Mouse (Mus musculus) neural tube, embryonic 11.5 days (tissue): Measurements from ENCODE around the gene Btrc. TPM values are rescaled to one million over a fixed set of nuclear protein-coding genes. Genes with fewer than 3 reads are reported as not detected.

Experiments
- ATAC-seq: fragments of 200-750 bp; cut with Nextera tagmentation; 2 replicates; pipeline ENCODE4 v1.8.0; 2017; ENCODE audit warnings: moderate number of reproducible peaks, mild to moderate bottlenecking, moderate TSS enrichment, moderate library complexity; ENCODE audit not compliant: insufficient read depth, low FRiP score, low TSS enrichment
- DNase-seq: peaks from one replicate; pipeline ENCODE4 v3.0.0-alpha.2; 2015; ENCODE audit warnings: low spot score
- H3K27ac ChIP-seq: fragments of 300-500 bp; sonication (generic); 2 replicates; pipeline ENCODE4 v1.5.1; 2014; ENCODE audit warnings: low read depth, mild to moderate bottlenecking, low read length
- H3K27me3 ChIP-seq: fragments of 300-500 bp; sonication (generic); 2 replicates; pipeline ENCODE4 v1.6.1; 2014; ENCODE audit warnings: mild to moderate bottlenecking, low read length, mixed read lengths; ENCODE audit not compliant: control insufficient read depth, insufficient read depth
- H3K36me3 ChIP-seq: fragments of 300-500 bp; sonication (generic); 2 replicates; pipeline ENCODE4 v1.6.1; 2014; ENCODE audit warnings: mild to moderate bottlenecking, low read length, moderate library complexity, mixed read lengths; ENCODE audit not compliant: control insufficient read depth, insufficient read depth
- H3K4me1 ChIP-seq: fragments of 300-500 bp; sonication (generic); 2 replicates; pipeline ENCODE4 v1.6.1; 2014; ENCODE audit warnings: low read length, mixed read lengths; ENCODE audit not compliant: control insufficient read depth, insufficient read depth
- H3K4me2 ChIP-seq: fragments of 300-500 bp; sonication (generic); 2 replicates; pipeline ENCODE4 v1.6.1; 2014; ENCODE audit warnings: low read depth, mild to moderate bottlenecking, moderate library complexity
- H3K4me3 ChIP-seq: fragments of 300-500 bp; sonication (generic); 2 replicates; pipeline ENCODE4 v1.5.1; 2014; ENCODE audit warnings: low read depth, low read length
- H3K9ac ChIP-seq: fragments of 300-500 bp; sonication (generic); 2 replicates; pipeline ENCODE4 v1.6.1; 2014; ENCODE audit warnings: mild to moderate bottlenecking, low read length
- H3K9me3 ChIP-seq: fragments of 300-500 bp; sonication (generic); 2 replicates; pipeline ENCODE4 v1.6.1; 2016; ENCODE audit warnings: low read length; ENCODE audit not compliant: control insufficient read depth
- WGBS: fragments of 180-500 bp; shearing (Covaris S2); extraction: QIAGEN DNeasy Blood & Tissue Kit; methylation state at CpG from one replicate; pipeline ENCODE4 v1.1.7; 2014; 5-methylcytosine and 5-hydroxymethylcytosine counted together
- polyA plus RNA-seq: library from polyadenylated mRNA; unstranded; fragments of >200 nt; fragmentation: Nextera tagmentation; extraction: Ambion mirVana; gene quantifications from 2 replicates; pipeline ENCODE4 v1.2.1, GENCODE M21; 2014

Gene Btrc
- polyA plus RNA-seq, 1 experiment from 2014 or later, result 68.4 TPM

DNA sequence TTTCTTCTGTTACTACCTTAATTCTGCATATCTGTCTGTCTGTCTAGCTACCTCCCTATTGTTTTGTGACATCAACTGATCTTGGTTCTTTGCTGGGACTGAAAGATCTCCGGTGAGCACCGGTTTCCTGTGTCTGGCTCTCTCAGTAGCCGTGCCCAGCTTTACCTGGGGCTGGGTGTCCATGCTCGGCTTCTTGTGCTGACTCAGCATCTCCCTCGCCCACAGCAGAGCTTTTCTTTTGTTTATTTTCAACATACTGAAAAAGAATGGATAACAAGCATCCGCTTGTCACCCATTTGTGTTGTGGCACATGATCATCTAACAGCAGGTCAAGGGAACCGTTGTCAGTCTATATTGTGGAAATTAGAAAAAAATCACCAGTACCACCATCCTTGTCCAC is 30.5 kb downstream of the Btrc start:
- Histone ChIP-seq H3K27me3 (no peaks in the 10 kb centered on the region), H3K4me2 (no peak overlapping the region), H3K4me3 (no peak overlapping the region), H3K9me3 (no peaks in the 10 kb centered on the region), H3K9ac (no peak overlapping the region), H3K27ac (no peak overlapping the region), H3K36me3 (no peaks in the 10 kb centered on the region), H3K4me1 (no peaks in the 10 kb centered on the region)
- no peak for DNase-seq
- ATAC-seq, result no peak
- 88% methylated on average over 7 of the region's 7 CpGs for WGBS

DNA sequence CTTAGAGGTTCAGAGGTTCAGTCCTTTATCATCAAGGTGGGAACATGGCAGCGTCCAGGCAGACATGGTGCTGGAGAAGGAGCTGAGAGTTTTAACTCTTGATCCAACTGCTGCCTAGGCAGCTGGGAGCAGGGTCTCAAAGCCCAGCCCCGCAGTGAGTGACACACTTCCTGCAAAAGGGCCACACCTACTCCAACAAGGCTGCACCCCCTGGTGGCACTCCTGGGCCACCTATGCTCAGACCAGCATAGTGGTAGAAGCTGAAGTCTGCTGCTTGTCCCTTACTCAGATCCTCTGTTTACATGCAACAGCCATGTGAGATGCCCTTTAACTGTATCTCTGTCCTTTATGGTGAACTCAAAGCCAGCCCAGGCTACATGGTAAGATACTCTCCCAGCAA is 47.5 kb downstream of the Btrc start:
- Histone ChIP-seq H3K4me3 (no peak overlapping the region), H3K4me2 (no peak overlapping the region), H3K27me3 (no peaks in the 10 kb centered on the region), H3K9me3 (no peaks in the 10 kb centered on the region), H3K27ac (no peak overlapping the region), H3K36me3 (no peaks in the 10 kb centered on the region), H3K4me1 (no peaks in the 10 kb centered on the region), H3K9ac (no peak overlapping the region)
- ATAC-seq, result no peak
- DNase-seq, result no peak
- whole genome bisulfite sequencing, result 62% methylated on average over 2 of the region's 2 CpGs

GRCm38 (mm10) chr19:45412694-45413093 is 49.2 kb downstream of the Btrc start:
- no peak for ATAC-seq
- H3K27ac ChIP-seq, result no peak overlapping the region
- no peak for DNase-seq
- no peaks in the 10 kb centered on the region for H3K4me1 ChIP-seq
- no peak overlapping the region for H3K9ac ChIP-seq
- H3K27me3 ChIP-seq, result no peaks in the 10 kb centered on the region
- 91% methylated on average over 3 of the region's 3 CpGs for WGBS
- H3K36me3 ChIP-seq, result no peaks in the 10 kb centered on the region
- no peak overlapping the region for H3K4me2 ChIP-seq
- no peaks in the 10 kb centered on the region for H3K9me3 ChIP-seq
- H3K4me3 ChIP-seq, result no peak overlapping the region

GRCm38 (mm10) chr19:45413966-45414365 is 50.4 kb downstream of the Btrc start:
- WGBS, result 95% methylated on average over 3 of the region's 3 CpGs
- Histone ChIP-seq H3K27ac (no peak overlapping the region), H3K4me1 (no peaks in the 10 kb centered on the region), H3K27me3 (no peaks in the 10 kb centered on the region), H3K4me2 (no peak overlapping the region), H3K4me3 (no peak overlapping the region), H3K36me3 (no peaks in the 10 kb centered on the region), H3K9me3 (no peaks in the 10 kb centered on the region), H3K9ac (no peak overlapping the region)
- DNase-seq (no peak), ATAC-seq (no peak)

DNA sequence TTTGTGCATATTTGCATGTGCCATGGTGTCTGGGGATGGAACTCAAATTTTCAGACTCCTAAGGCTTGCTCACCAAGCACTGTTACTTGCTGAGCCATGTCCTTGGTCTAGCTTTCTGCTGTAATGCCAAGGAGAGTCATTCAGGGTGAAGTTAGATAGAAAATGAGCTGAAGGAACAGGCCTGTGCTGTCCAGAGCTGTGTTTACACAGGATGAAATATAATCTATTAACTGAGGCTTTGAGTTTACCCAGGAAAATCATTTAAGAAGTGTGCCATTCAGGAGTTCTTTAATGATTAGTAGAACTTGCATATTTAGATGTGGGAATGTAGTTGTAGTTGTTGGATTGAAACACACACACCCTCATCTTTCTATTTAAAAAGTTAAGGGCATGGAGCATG is 54.1 kb downstream of the Btrc start:
- H3K27ac ChIP-seq, result no peak overlapping the region
- no peak overlapping the region for H3K9ac ChIP-seq
- H3K27me3 ChIP-seq, result no peaks in the 10 kb centered on the region
- H3K9me3 ChIP-seq, result no peaks in the 10 kb centered on the region
- DNase-seq (no peak), ATAC-seq (no peak)
- H3K36me3 ChIP-seq, result no peaks in the 10 kb centered on the region
- H3K4me2 ChIP-seq, result no peak overlapping the region
- no peak overlapping the region for H3K4me3 ChIP-seq
- no peaks in the 10 kb centered on the region for H3K4me1 ChIP-seq

GRCm38 (mm10) chr19:45422276-45422675 is 58.7 kb downstream of the Btrc start:
- Histone ChIP-seq H3K27me3 (no peaks in the 10 kb centered on the region), H3K27ac (no peak overlapping the region), H3K4me1 (no peaks in the 10 kb centered on the region), H3K4me2 (no peak overlapping the region), H3K9me3 (no peaks in the 10 kb centered on the region), H3K9ac (no peak overlapping the region), H3K36me3 (no peaks in the 10 kb centered on the region), H3K4me3 (no peak overlapping the region)
- ATAC-seq (no peak), DNase-seq (no peak)
- WGBS, result 22% methylated on average over 7 of the region's 7 CpGs

GRCm38 (mm10) chr19:45428146-45428545 is 64.6 kb downstream of the Btrc start:
- H3K27ac ChIP-seq, result no peak overlapping the region
- no peak for DNase-seq
- no peaks in the 10 kb centered on the region for H3K4me1 ChIP-seq
- H3K36me3 ChIP-seq, result no peaks in the 10 kb centered on the region
- ATAC-seq, result no peak
- H3K4me3 ChIP-seq, result no peak overlapping the region
- no peak overlapping the region for H3K4me2 ChIP-seq
- 83% methylated on average over 4 of the region's 4 CpGs for WGBS
- H3K27me3 ChIP-seq, result no peaks in the 10 kb centered on the region
- H3K9me3 ChIP-seq, result no peaks in the 10 kb centered on the region
- no peak overlapping the region for H3K9ac ChIP-seq

DNA sequence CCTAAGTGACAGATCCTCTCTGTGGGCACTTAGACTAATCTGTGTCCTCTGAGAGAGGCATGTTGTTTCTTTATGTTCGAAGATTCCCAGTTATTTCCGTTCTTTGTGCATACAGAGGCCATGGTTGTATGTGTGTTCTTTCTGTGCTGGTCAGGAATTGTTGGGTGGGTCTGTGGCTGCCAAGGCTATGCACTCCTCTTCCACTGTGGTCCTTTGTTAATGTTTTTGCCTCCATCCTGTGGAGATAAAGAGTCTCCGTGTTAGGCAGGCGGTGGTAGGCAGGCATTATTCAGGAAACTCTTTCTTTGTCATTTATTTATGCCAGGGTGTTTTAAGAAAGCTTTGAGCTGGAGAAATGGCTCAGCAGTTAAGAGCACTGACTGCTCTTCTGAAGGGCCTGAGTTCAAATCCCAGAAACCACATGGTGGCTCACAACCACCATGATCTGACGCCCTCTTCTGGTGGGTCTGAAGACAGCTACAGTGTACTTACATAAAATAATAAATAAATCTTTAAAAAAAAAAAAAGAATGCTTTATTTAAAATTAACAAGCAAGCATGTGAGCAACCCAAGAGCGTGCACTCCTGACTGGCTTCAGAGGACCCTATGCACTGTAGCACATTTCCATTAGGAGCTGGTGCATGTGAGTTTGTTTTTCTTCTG is 67.6 kb downstream of the Btrc start:
- ATAC-seq (no peak), DNase-seq (no peak)
- H3K9ac ChIP-seq, result no peak overlapping the region
- H3K9me3 ChIP-seq, result no peaks in the 10 kb centered on the region
- H3K4me2 ChIP-seq, result no peak overlapping the region
- H3K27me3 ChIP-seq, result no peaks in the 10 kb centered on the region
- H3K27ac ChIP-seq, result no peak overlapping the region
- no peaks in the 10 kb centered on the region for H3K36me3 ChIP-seq
- no peak overlapping the region for H3K4me3 ChIP-seq
- H3K4me1 ChIP-seq, result no peaks in the 10 kb centered on the region
- WGBS, result 84% methylated on average over 6 of the region's 6 CpGs

GRCm38 (mm10) chr19:45432351-45432750 is 68.8 kb downstream of the Btrc start:
- H3K4me2 ChIP-seq, result no peak overlapping the region
- H3K36me3 ChIP-seq, result no peaks in the 10 kb centered on the region
- H3K9ac ChIP-seq, result no peak overlapping the region
- no peaks in the 10 kb centered on the region for H3K4me1 ChIP-seq
- no peaks in the 10 kb centered on the region for H3K27me3 ChIP-seq
- ATAC-seq, result no peak
- WGBS, result 81% methylated on average over 3 of the region's 3 CpGs
- no peaks in the 10 kb centered on the region for H3K9me3 ChIP-seq
- no peak overlapping the region for H3K27ac ChIP-seq
- DNase-seq, result no peak
- H3K4me3 ChIP-seq, result no peak overlapping the region
